Mouse (Mus musculus): ENCODE results near the gene Tmem41a. TPM values are rescaled to one million over a fixed set of nuclear protein-coding genes. Genes with fewer than 3 reads are reported as not detected.
"Not testable (repeated sequence)": the region's sequence is repeated elsewhere in the genome, so short reads cannot be mapped to it uniquely, and the experiment has no call there.

The Tmem41a gene
- polyA plus RNA-seq (2015; fragmentation: Nextera tagmentation; extraction: Ambion mirVana): 42.3 and 46.0 TPM in 2 replicates

GRCm38 (mm10) chr16:21946761-21947715 is at the start of gene Tmem41a:
Gene Tmem41a (minus strand): TSS chr16:21947552.
- Histone ChIP-seq H3K9me3 (replicated peaks) (no peaks in the 10 kb centered on the region), H3K36me3 (no peaks in the 10 kb centered on the region), H3K27ac (peak within 1 kb of the TSS; percentile 83), H3K4me1 (replicated peaks) (peaks cover 16% of the 10 kb centered on the region), H3K9ac (peak within 1 kb of the TSS; percentile 75), H3K27me3 (no peaks in the 10 kb centered on the region), H3K4me3 (peak within 1 kb of the TSS; percentile 67), H3K4me2 (peak within 1 kb of the TSS; percentile 84)
- WGBS: under 1% methylated on average over 63 of the region's 63 CpGs
- ATAC-seq (replicated peaks; ENCODE audit: insufficient number of reproducible peaks, insufficient read depth, low FRiP score, low read depth): peak; percentile 91

- H3K27me3 ChIP-seq: no peaks in the 10 kb centered on the region
- 32% methylated on average over 4 of the region's 4 CpGs for WGBS
- H3K4me1 ChIP-seq (replicated peaks): peaks cover 11% of the 10 kb centered on the region
- no peaks in the 10 kb centered on the region for H3K9me3 ChIP-seq (replicated peaks)
- no peaks in the 10 kb centered on the region for H3K36me3 ChIP-seq
- H3K4me2 ChIP-seq: no peak overlapping the region
- no peak overlapping the region for H3K4me3 ChIP-seq
- ATAC-seq (replicated peaks; ENCODE audit: insufficient number of reproducible peaks, insufficient read depth, low FRiP score, low read depth): no peak
- no peak overlapping the region for H3K9ac ChIP-seq
- H3K27ac ChIP-seq: no peak overlapping the region; the same call in 1 of the 2 replicates
These were observed 49.0 kb upstream of the Tmem41a start for GRCm38 (mm10) chr16:21996402-21996801.

GRCm38 (mm10) chr16:21995304-21995703 is 48.0 kb upstream of the Tmem41a start, which contains the start of gene Liph:
Gene Liph (minus strand): TSS chr16:21995663.
- peak within 1 kb of the TSS; percentile 46 for H3K4me2 ChIP-seq
- no peaks in the 10 kb centered on the region for H3K27me3 ChIP-seq
- H3K4me1 ChIP-seq (replicated peaks): peaks cover 11% of the 10 kb centered on the region
- WGBS: 20% methylated on average over 16 of the region's 16 CpGs
- H3K9me3 ChIP-seq (replicated peaks): no peaks in the 10 kb centered on the region
- no peak within 1 kb of the TSS for H3K9ac ChIP-seq
- ATAC-seq (replicated peaks; ENCODE audit: insufficient number of reproducible peaks, insufficient read depth, low FRiP score, low read depth): no peak
- peak within 1 kb of the TSS; percentile 13 for H3K4me3 ChIP-seq
- H3K27ac ChIP-seq: no peak within 1 kb of the TSS; the same call in 1 of the 2 replicates
- no peaks in the 10 kb centered on the region for H3K36me3 ChIP-seq

- Histone ChIP-seq H3K27me3 (no peaks in the 10 kb centered on the region), H3K9ac (no peak overlapping the region), H3K4me2 (no peak overlapping the region), H3K27ac (no peak overlapping the region), H3K4me3 (no peak overlapping the region), H3K36me3 (no peaks in the 10 kb centered on the region), H3K4me1 (replicated peaks) (peaks cover 8% of the 10 kb centered on the region), H3K9me3 (replicated peaks) (no peaks in the 10 kb centered on the region)
- 85% methylated on average over 2 of the region's 2 CpGs for WGBS
- no peak for ATAC-seq (replicated peaks; ENCODE audit: insufficient number of reproducible peaks, insufficient read depth, low FRiP score, low read depth)
These were observed 44.4 kb upstream of the Tmem41a start for GRCm38 (mm10) chr16:21991774-21992173.

- not testable (repeated sequence) for H3K9me3 ChIP-seq (replicated peaks); H3K4me2 ChIP-seq; ATAC-seq (replicated peaks; ENCODE audit: insufficient number of reproducible peaks, insufficient read depth, low FRiP score, low read depth); H3K9ac ChIP-seq; H3K27me3 ChIP-seq; H3K36me3 ChIP-seq; H3K27ac ChIP-seq; H3K4me1 ChIP-seq (replicated peaks); H3K4me3 ChIP-seq
These were observed 43.5 kb upstream of the Tmem41a start for GRCm38 (mm10) chr16:21990893-21991292.

- H3K27me3 ChIP-seq: no peaks in the 10 kb centered on the region
- H3K27ac ChIP-seq: no peak overlapping the region
- H3K9ac ChIP-seq: no peak overlapping the region
- H3K4me1 ChIP-seq (replicated peaks): no peaks in the 10 kb centered on the region
- H3K9me3 ChIP-seq (replicated peaks): no peaks in the 10 kb centered on the region
- H3K36me3 ChIP-seq: no peaks in the 10 kb centered on the region
- no peak overlapping the region for H3K4me3 ChIP-seq
- WGBS: 56% methylated on average over 5 of the region's 5 CpGs
- no peak for ATAC-seq (replicated peaks; ENCODE audit: insufficient number of reproducible peaks, insufficient read depth, low FRiP score, low read depth)
- no peak overlapping the region for H3K4me2 ChIP-seq
These were observed 40.6 kb upstream of the Tmem41a start for GRCm38 (mm10) chr16:21987956-21988355.

GRCm38 (mm10) chr16:21986191-21986590 is 38.8 kb upstream of the Tmem41a start:
- Histone ChIP-seq H3K4me3 (no peak overlapping the region), H3K4me1 (replicated peaks) (no peaks in the 10 kb centered on the region), H3K4me2 (no peak overlapping the region), H3K9ac (no peak overlapping the region), H3K27ac (no peak overlapping the region), H3K36me3 (no peaks in the 10 kb centered on the region), H3K9me3 (replicated peaks) (no peaks in the 10 kb centered on the region), H3K27me3 (no peaks in the 10 kb centered on the region)
- no peak for ATAC-seq (replicated peaks; ENCODE audit: insufficient number of reproducible peaks, insufficient read depth, low FRiP score, low read depth)
- WGBS: 50% methylated on average over 3 of the region's 3 CpGs

GRCm38 (mm10) chr16:21984091-21984490 is 36.7 kb upstream of the Tmem41a start:
- Histone ChIP-seq H3K4me1 (replicated peaks) (no peaks in the 10 kb centered on the region), H3K4me3 (no peak overlapping the region), H3K9me3 (replicated peaks) (no peaks in the 10 kb centered on the region), H3K27ac (no peak overlapping the region), H3K9ac (no peak overlapping the region), H3K36me3 (no peaks in the 10 kb centered on the region), H3K27me3 (no peaks in the 10 kb centered on the region), H3K4me2 (no peak overlapping the region)
- 79% methylated on average over 12 of the region's 12 CpGs for WGBS
- ATAC-seq (replicated peaks; ENCODE audit: insufficient number of reproducible peaks, insufficient read depth, low FRiP score, low read depth): no peak

GRCm38 (mm10) chr16:21983581-21983980 is 36.2 kb upstream of the Tmem41a start:
- no peak overlapping the region for H3K4me2 ChIP-seq
- H3K9me3 ChIP-seq (replicated peaks): no peaks in the 10 kb centered on the region
- H3K4me3 ChIP-seq: no peak overlapping the region
- no peaks in the 10 kb centered on the region for H3K4me1 ChIP-seq (replicated peaks)
- H3K27ac ChIP-seq: no peak overlapping the region
- ATAC-seq (replicated peaks; ENCODE audit: insufficient number of reproducible peaks, insufficient read depth, low FRiP score, low read depth): no peak
- 83% methylated on average over 4 of the region's 4 CpGs for WGBS
- no peaks in the 10 kb centered on the region for H3K36me3 ChIP-seq
- H3K9ac ChIP-seq: no peak overlapping the region
- H3K27me3 ChIP-seq: no peaks in the 10 kb centered on the region

GRCm38 (mm10) chr16:21983146-21983545 is 35.8 kb upstream of the Tmem41a start:
- H3K27me3 ChIP-seq: no peaks in the 10 kb centered on the region
- 92% methylated on average over 9 of the region's 9 CpGs for WGBS
- H3K27ac ChIP-seq: no peak overlapping the region
- no peaks in the 10 kb centered on the region for H3K4me1 ChIP-seq (replicated peaks)
- no peak overlapping the region for H3K9ac ChIP-seq
- H3K9me3 ChIP-seq (replicated peaks): no peaks in the 10 kb centered on the region
- no peak overlapping the region for H3K4me2 ChIP-seq
- no peak overlapping the region for H3K4me3 ChIP-seq
- H3K36me3 ChIP-seq: no peaks in the 10 kb centered on the region
- ATAC-seq (replicated peaks; ENCODE audit: insufficient number of reproducible peaks, insufficient read depth, low FRiP score, low read depth): no peak

- WGBS: 71% methylated on average over 5 of the region's 5 CpGs
- no peaks in the 10 kb centered on the region for H3K36me3 ChIP-seq
These were observed 30.0 kb upstream of the Tmem41a start for GRCm38 (mm10) chr16:21977347-21977746.

More at GRCm38 (mm10) chr16:21977347-21977746, 30.0 kb upstream of the Tmem41a start:
- no peaks in the 10 kb centered on the region for H3K27me3 ChIP-seq
- no peak for ATAC-seq (replicated peaks; ENCODE audit: insufficient number of reproducible peaks, insufficient read depth, low FRiP score, low read depth)
- no peaks in the 10 kb centered on the region for H3K9me3 ChIP-seq (replicated peaks)
- no peak overlapping the region for H3K4me2 ChIP-seq
- no peak overlapping the region for H3K9ac ChIP-seq
- H3K4me3 ChIP-seq: no peak overlapping the region
- H3K27ac ChIP-seq: no peak overlapping the region
- H3K4me1 ChIP-seq (replicated peaks): peaks cover 6% of the 10 kb centered on the region; the same call in 1 of the 2 replicates
